Mouse (Mus musculus): ENCODE data around the gene Gm28048.

GRCm38 (mm10) chr11:22972746-22973526 is 9.0 kb downstream of the Gm28048 start:
- TF ChIP-seq EP300 (optimal IDR thresholded peaks at IDR 0.05) (no peak), CTCF (IDR thresholded peaks at IDR 0.05; ENCODE audit: low read depth) (no peak)
